Mouse (Mus musculus): Measurements from ENCODE around the gene Fmo6.

Gene Fmo6

DNA sequence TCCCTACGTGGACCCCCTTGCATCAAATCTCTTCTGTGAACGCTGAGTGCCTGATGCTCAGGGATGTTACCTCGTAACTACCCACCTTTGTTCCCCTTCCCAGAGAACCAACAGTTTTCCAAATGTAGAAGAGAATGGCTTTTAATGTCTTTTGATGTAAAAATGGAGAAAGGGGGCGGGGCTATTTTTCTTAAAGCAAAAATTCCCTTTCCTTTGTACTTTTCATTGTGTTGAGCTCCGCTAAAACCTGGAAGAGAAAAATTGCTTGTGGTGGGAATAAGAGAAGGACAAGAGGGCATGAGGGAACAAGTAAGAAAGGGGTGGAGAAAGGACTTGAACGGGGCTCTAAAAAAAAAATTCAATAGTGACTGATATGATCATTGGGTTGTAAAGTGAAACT is at the start of gene Fmo6:
Gene Fmo6, minus strand, starts transcription at position 101 of the 400 bp plus-strand sequence.
- no peak for TF ChIP-seq GATA4 (IDR thresholded peaks at IDR 0.05; ENCODE audit: insufficient replicate concordance, low read length)

DNA sequence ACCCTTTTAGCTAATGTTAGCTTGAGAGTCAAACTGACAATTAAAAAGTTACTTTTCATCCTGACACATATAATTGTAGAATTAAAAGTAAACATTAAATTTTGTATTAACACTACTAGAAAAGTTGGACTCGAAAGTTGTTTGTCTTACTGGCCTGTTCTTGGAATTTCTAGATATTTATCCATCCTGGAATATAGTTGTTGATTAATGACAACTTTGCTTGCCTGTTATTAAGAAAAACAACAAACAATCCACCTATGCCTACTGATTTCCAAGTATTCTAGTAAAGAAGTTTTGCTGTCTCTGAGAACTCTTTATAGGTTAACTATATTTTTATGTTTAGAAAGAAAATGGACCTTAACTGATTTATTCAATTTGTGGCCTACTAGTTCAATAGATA is 49.5 kb upstream of the Fmo6 start:
- no peak for TF ChIP-seq GATA4 (IDR thresholded peaks at IDR 0.05; ENCODE audit: insufficient replicate concordance, low read length)

DNA sequence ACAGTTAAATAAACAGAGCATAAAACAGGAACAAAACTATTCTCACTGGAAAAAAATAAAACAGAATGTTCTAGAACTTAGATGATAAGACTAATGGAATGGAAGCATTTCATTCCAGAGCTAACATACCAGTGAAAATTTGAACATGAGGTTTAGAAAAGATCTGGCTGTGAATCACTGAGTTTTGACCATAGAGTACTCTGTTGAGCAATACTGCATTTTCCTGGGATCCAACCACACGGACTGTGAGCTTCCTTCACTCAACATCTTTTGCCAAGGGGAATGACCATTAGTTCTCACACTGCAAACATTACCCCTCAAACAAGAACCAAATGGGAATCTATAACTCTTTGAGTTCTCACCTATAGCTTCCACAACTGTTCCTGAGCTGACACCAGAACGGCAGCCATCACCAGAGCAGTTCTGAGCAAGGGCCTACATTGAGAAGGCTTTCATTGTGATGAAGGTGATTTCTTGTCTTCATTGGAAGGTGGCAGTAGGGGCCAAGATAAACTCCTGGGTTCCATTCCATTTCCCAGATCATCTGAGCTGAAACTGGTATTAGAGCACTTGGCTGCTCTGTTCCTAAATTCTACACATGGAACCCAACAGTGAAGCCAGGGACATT is 48.9 kb upstream of the Fmo6 start:
- TF ChIP-seq GATA4 (IDR thresholded peaks at IDR 0.05; ENCODE audit: insufficient replicate concordance, low read length), result peak; percentile 33; the same call in 1 of the 2 replicates

DNA sequence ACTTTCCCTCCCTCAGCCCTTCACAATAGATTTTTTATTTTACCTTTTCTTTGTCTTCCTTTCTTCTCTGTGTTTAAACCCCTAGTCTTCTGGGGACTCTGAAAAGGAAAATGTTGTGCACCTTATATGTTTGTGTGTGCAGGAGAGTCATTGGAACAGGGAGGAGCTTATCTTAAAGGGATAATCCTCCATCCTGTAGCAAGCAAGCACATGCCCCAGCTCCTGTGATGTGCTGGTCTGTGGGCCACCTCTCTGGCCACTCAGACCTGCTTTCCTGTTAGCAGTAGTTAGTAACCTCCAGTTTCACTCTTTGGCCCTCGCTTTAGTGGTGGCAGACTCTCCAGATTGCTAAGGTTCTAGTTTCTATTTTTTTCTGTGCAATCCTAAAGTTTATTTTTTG is 47.1 kb upstream of the Fmo6 start, which contains the start of gene Fmo3:
Gene Fmo3, minus strand, starts transcription at position 101 of the 400 bp plus-strand sequence.
- TF ChIP-seq GATA4 (IDR thresholded peaks at IDR 0.05; ENCODE audit: insufficient replicate concordance, low read length), result no peak

DNA sequence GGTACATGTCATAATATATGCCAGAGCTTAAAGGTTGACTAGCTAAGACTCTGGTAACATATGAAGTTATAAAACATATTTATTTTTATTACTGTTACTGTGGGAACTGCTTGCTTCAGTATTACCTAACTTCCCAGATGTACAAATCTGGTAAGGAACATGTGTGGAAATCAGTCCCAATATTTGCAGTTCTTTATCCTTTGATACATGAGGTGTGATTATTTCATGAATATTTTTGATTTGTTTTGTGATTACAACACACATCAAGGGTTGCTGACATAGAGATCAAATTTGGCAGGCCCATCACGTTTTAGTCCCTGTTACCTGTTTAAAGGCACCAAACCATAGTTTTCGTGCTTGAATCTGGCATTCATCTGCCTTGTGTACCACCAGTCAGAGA is 26.2 kb upstream of the Fmo6 start:
- no peak for TF ChIP-seq GATA4 (IDR thresholded peaks at IDR 0.05; ENCODE audit: insufficient replicate concordance, low read length)

DNA sequence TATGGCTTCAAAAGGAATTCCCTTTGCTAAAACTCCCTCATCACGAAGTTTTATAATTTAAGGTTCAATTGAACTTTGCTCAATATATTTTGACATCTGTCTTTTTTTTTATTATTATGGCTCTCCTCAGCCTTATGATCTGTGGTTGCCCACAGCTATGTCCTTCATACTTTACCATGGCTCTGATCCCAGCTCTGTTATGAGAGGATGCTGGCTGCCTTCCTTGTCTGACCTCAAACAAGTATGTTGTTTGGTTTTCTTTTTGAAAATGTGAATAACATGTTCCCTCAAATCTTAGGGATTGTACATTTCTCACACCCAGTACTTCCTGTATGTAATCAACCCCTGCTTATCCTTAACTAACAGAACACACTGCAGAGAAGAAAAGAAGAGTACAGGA is 20.1 kb upstream of the Fmo6 start:
- TF ChIP-seq GATA4 (IDR thresholded peaks at IDR 0.05; ENCODE audit: insufficient replicate concordance, low read length), result no peak

DNA sequence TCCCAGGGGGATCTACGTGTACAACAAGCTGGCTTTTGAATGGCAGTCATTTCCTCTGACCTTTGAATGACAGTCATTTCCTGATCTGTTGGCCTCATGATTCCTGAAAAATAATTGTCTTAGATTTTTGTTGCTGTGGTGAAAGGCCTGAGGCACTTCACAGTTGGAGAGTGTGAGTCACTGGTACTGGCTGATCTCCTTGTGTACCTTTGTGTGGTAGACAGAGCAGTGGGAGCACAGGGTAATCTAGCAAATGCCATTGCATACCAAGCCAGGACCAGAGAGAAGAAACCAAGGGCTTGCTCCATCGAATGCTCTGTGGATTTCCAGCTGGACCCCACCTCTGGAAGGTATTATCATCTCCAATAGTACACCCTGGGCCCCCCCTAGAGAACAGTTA is 15.8 kb upstream of the Fmo6 start:
- no peak for TF ChIP-seq GATA4 (IDR thresholded peaks at IDR 0.05; ENCODE audit: insufficient replicate concordance, low read length)

DNA sequence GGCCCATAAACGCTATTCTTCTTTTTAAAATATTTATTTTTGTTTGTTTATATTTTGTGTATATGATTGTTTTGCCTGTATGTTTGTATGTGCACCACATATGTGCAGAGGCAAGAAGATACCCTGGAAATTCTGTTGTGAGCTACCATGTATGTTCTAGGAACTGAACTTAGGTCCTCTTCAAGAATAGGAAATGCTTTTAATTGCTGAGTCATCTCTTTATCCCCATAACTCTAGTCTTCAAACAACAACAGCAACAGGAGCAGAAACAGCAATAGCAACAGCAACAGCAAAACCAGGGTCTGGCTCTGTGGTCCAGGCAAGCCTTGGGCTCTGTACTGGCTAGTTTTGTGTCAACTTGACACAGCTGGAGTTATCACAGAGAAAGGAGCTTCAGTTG is 12.4 kb upstream of the Fmo6 start:
- no peak for TF ChIP-seq GATA4 (IDR thresholded peaks at IDR 0.05; ENCODE audit: insufficient replicate concordance, low read length)

DNA sequence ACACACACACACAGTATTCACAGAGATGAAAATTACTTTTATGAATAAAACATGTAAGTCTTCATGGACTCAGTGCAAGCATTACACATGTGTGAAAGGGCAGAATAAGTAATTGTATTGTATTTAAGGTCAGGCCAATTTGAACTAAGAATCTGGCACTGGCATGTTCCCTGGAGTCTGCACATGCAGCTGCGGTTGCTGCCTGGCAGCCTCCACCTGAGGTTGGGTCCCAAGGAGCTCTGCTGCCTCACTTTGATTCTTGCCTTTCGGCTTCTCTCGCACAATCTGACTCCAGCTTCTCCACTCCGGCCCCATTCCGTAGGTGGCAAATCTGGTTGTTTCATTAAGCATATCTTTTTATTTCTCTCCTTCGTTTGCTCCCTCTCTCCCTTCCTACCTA is 10.6 kb upstream of the Fmo6 start:
- TF ChIP-seq GATA4 (IDR thresholded peaks at IDR 0.05; ENCODE audit: insufficient replicate concordance, low read length), result no peak

DNA sequence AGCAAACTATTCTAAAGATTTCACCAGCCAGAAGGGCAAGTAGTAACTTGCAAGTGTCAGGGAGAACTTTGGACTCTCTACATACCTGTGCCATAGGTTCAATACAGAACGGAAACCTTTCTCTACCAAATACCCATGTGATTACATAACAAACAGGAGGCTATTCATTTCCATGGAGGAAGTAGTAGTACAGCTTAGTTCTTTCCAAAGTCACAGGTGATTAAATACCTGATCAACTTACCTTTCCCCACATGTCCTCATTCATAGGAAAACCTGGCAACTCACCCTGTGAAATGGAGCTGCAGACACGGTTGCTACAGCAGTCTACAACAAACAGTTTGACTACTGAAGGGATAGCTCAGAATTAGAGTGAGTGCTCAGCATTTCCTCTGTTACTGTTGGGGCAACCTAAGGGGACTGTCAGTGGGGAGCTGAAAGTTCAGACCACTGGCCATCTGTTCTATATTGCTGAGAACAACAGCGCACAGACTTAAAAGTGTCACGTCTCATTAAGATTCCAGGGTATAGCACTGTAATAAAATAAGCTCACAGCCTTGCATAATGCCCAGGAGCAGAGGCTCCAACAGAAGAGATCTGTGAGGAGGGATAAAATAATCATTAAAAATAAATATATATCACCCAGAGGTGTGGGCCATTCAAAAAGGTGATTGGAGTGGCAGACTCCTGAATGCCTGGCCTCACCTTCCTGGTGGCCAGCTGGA is 9.7 kb upstream of the Fmo6 start:
- TF ChIP-seq GATA4 (IDR thresholded peaks at IDR 0.05; ENCODE audit: insufficient replicate concordance, low read length), result no peak

DNA sequence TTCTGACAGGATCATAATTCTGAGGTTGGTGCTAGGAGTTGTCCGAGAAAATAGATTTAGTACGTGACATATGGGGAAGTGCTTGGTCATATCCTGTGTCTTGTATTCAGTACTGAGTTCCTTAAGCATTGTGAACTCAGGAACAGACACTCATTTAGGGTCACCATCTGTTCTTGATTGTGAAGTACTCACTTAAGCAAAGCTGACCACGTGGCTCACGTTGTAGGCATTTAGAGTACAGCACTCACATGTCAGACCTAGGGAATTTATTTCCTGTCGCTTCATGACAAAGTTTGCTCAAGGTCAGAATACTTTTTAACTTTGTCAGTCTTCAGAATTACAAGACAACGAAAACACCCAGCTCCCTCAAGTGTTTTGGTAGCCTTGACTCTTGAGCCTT is 6.4 kb upstream of the Fmo6 start:
- no peak for TF ChIP-seq GATA4 (IDR thresholded peaks at IDR 0.05; ENCODE audit: insufficient replicate concordance, low read length)

DNA sequence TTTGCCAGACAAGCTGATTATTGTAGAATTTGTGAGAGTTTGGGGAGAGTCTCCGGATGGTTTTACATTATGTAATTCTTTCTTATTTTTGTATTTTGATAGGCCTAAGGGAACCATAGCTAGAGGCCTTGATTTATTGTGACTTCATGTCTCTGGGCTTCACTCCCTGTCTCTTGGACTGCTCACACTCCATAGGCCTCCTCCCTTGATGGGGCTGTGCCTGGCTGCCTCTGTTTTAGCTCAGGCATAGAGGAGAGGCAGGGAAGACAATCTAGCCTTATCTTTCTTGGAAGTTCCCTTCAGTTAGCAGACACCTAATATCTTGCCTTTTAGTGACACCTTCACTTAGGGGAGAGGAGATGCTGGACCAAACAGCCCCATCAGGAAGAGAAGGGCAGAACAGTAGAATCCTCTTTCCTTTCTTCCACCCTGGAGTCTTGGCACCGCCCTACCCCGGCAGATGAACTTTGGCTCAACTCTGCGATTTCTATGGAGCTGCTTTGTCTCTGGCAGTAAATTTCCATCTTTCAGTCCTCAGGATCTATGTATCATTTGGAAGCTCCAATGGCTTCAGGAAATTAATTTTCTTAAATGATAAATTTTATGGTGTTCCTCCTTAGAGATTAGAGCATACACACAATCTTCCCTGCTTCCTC is 1.5 kb upstream of the Fmo6 start:
- TF ChIP-seq GATA4 (IDR thresholded peaks at IDR 0.05; ENCODE audit: insufficient replicate concordance, low read length), result peak; percentile 24; the same call in 1 of the 2 replicates

DNA sequence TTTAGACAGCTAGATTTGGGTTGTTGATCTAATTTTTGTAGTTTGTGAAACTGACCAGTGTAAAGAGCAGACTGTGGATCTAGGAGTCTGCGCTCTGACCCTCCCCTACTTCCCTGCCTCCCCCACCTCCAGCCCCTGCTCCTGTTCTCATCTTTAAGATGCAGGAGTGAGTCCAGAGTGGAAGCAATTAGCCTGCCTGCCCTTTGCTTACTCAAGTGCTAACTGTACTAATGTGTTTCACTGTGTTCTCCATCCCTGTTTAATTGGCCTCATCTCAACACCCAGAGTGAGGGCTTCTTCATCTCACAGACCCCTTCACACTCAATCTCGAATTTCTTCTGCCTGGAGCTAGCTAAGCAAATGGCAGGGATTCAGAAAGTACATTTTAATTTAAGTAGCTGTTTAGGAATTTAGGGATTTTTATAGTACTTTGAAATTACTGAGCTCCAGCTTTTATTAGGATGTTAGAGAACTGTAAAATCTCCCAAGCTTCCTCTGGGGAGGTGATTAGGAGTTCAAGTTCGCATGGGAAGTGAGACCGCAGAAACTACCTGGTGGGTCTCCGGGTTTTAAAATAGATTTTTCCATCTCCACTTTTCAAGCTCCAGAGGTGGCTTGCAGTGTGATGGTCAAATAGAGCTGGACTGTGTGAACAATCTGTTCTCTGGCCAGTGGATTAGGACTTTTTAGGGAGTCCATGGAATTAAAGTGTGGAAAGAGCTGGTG is 818 bp upstream of the Fmo6 start:
- no peak for TF ChIP-seq GATA4 (IDR thresholded peaks at IDR 0.05; ENCODE audit: insufficient replicate concordance, low read length)

DNA sequence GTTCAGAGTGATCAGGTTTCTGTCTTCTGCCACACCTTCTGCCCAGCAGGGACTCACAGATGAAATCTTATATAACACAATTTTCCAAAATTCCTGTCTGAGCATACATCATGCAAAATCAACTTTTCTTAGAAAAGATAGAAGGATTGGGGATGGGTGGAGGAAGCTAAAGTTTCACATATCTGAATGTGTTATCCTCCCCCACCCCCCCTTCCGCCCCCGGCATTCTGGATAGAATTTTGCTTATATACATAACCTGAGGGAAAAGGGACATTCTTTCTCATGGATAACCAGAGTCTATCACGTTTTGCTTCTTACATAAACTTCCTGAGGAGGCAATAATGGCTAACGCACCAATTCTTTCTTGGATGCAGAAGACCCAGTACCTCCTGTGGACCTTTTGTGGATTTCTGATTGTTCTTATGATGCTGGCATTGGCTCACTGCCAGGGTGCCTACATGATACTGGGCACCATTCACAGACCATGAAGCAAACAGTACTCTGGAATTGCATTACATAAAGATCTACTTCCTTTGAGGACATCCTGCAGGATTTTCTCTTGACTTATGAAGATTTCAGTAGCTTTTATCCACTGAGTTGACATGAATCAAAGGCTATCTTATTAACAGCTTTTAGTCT is 2.8 kb downstream of the Fmo6 start:
- TF ChIP-seq GATA4 (IDR thresholded peaks at IDR 0.05; ENCODE audit: insufficient replicate concordance, low read length), result no peak

DNA sequence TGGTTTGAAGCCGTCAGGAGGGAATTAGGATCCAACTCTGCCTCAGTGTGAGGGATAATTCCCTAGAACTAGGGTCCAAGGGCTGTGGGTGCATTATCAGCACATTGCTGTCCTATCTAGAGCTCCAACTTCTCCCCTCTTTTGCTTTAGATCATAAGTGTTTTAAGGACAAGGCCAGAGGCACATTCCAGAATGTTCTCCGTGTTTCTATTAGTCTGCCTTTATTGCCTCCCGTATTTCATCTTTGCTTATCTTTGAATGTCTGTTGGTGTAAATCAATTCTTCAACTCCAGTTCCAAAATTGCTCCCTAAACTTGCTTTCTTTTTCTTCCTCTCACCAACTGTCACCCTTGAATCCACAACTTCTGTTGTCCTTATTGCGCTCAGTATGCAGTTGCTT is 4.9 kb downstream of the Fmo6 start:
- TF ChIP-seq GATA4 (IDR thresholded peaks at IDR 0.05; ENCODE audit: insufficient replicate concordance, low read length), result no peak

Measured in liver, adult (tissue).